Mouse (Mus musculus): ENCODE measurements at regions not wholly inside any gene's neighbourhood (a gene's known extent, or its start where the extent isn't known, plus 50 kb on each side); places are given as distances from the start of the nearest gene placed in this dataset.

- 41% methylated on average over 21 of the region's 21 CpGs for WGBS
- peak overlapping the region; percentile 37 for H3K4me3 ChIP-seq
These were observed 67.9 kb downstream of the Klf5 start for GRCm38 (mm10) chr14:99366281-99366987.

GRCm38 (mm10) chr14:99366996-99367555 is 68.6 kb downstream of the Klf5 start:
- no peak overlapping the region for H3K4me3 ChIP-seq
- H3K9ac ChIP-seq: no peak overlapping the region
- peaks cover 13% of the 10 kb centered on the region for H3K4me1 ChIP-seq (replicated peaks)
- no peaks in the 10 kb centered on the region for H3K27me3 ChIP-seq
- H3K9me3 ChIP-seq (replicated peaks): no peaks in the 10 kb centered on the region
- H3K36me3 ChIP-seq: no peaks in the 10 kb centered on the region
- no peak overlapping the region for H3K27ac ChIP-seq
- WGBS: 51% methylated on average over 11 of the region's 11 CpGs
- ATAC-seq (replicated peaks; ENCODE audit: insufficient number of reproducible peaks, insufficient read depth, low FRiP score, low read depth): no peak
- H3K4me2 ChIP-seq: no peak overlapping the region; the same call in 1 of the 2 replicates

More at GRCm38 (mm10) chr14:99366281-99366987, 67.9 kb downstream of the Klf5 start:
- ATAC-seq (replicated peaks; ENCODE audit: insufficient number of reproducible peaks, insufficient read depth, low FRiP score, low read depth): peak; percentile 53
- peak overlapping the region; percentile 62 for H3K4me2 ChIP-seq
- H3K9me3 ChIP-seq (replicated peaks): no peaks in the 10 kb centered on the region
- no peak overlapping the region for H3K27ac ChIP-seq
- no peak overlapping the region for H3K9ac ChIP-seq
- H3K36me3 ChIP-seq: no peaks in the 10 kb centered on the region
- H3K27me3 ChIP-seq: no peaks in the 10 kb centered on the region
- peaks cover 13% of the 10 kb centered on the region for H3K4me1 ChIP-seq (replicated peaks)

GRCm38 (mm10) chr14:99369366-99369765 is 70.9 kb downstream of the Klf5 start:
- Histone ChIP-seq H3K27me3 (no peaks in the 10 kb centered on the region), H3K9ac (no peak overlapping the region), H3K4me1 (replicated peaks) (peaks cover 13% of the 10 kb centered on the region), H3K27ac (no peak overlapping the region), H3K9me3 (replicated peaks) (no peaks in the 10 kb centered on the region), H3K4me2 (no peak overlapping the region), H3K4me3 (no peak overlapping the region), H3K36me3 (no peaks in the 10 kb centered on the region)
- WGBS: 79% methylated on average over 5 of the region's 5 CpGs
- no peak for ATAC-seq (replicated peaks; ENCODE audit: insufficient number of reproducible peaks, insufficient read depth, low FRiP score, low read depth)

- no peak for ATAC-seq (replicated peaks; ENCODE audit: insufficient number of reproducible peaks, insufficient read depth, low FRiP score, low read depth)
- no peak overlapping the region for H3K4me3 ChIP-seq
These were observed 75.2 kb downstream of the Klf5 start for GRCm38 (mm10) chr14:99373682-99374081.

GRCm38 (mm10) chr14:99375040-99375610 is 76.6 kb downstream of the Klf5 start:
- Histone ChIP-seq H3K4me3 (no peak overlapping the region), H3K27me3 (no peaks in the 10 kb centered on the region), H3K4me2 (no peak overlapping the region), H3K27ac (no peak overlapping the region), H3K4me1 (replicated peaks) (no peaks in the 10 kb centered on the region), H3K36me3 (no peaks in the 10 kb centered on the region), H3K9me3 (replicated peaks) (no peaks in the 10 kb centered on the region), H3K9ac (no peak overlapping the region)
- 56% methylated on average over 5 of the region's 5 CpGs for WGBS
- ATAC-seq (replicated peaks; ENCODE audit: insufficient number of reproducible peaks, insufficient read depth, low FRiP score, low read depth): no peak

More at GRCm38 (mm10) chr14:99373682-99374081, 75.2 kb downstream of the Klf5 start:
- 65% methylated on average over 4 of the region's 4 CpGs for WGBS
- H3K4me1 ChIP-seq (replicated peaks): no peaks in the 10 kb centered on the region
- H3K27ac ChIP-seq: no peak overlapping the region
- H3K27me3 ChIP-seq: no peaks in the 10 kb centered on the region
- no peaks in the 10 kb centered on the region for H3K36me3 ChIP-seq
- H3K4me2 ChIP-seq: no peak overlapping the region
- H3K9ac ChIP-seq: no peak overlapping the region
- no peaks in the 10 kb centered on the region for H3K9me3 ChIP-seq (replicated peaks)

GRCm38 (mm10) chr14:99376652-99377502 is 78.4 kb downstream of the Klf5 start:
- ATAC-seq (replicated peaks; ENCODE audit: insufficient number of reproducible peaks, insufficient read depth, low FRiP score, low read depth): no peak
- H3K4me1 ChIP-seq (replicated peaks): no peaks in the 10 kb centered on the region
- 72% methylated on average over 11 of the region's 11 CpGs for WGBS
- H3K4me3 ChIP-seq: no peak overlapping the region
- no peak overlapping the region for H3K9ac ChIP-seq
- no peaks in the 10 kb centered on the region for H3K9me3 ChIP-seq (replicated peaks)
- no peaks in the 10 kb centered on the region for H3K36me3 ChIP-seq
- no peak overlapping the region for H3K27ac ChIP-seq
- H3K27me3 ChIP-seq: no peaks in the 10 kb centered on the region
- no peak overlapping the region for H3K4me2 ChIP-seq

GRCm38 (mm10) chr14:99381262-99382017 is 82.9 kb downstream of the Klf5 start:
- no peaks in the 10 kb centered on the region for H3K9me3 ChIP-seq (replicated peaks)
- H3K27ac ChIP-seq: no peak overlapping the region
- no peaks in the 10 kb centered on the region for H3K4me1 ChIP-seq (replicated peaks)
- ATAC-seq (replicated peaks; ENCODE audit: insufficient number of reproducible peaks, insufficient read depth, low FRiP score, low read depth): no peak
- 69% methylated on average over 10 of the region's 10 CpGs for WGBS
- no peak overlapping the region for H3K4me3 ChIP-seq
- H3K4me2 ChIP-seq: no peak overlapping the region
- no peaks in the 10 kb centered on the region for H3K36me3 ChIP-seq
- H3K27me3 ChIP-seq: no peaks in the 10 kb centered on the region
- no peak overlapping the region for H3K9ac ChIP-seq

GRCm38 (mm10) chr14:99382051-99382450 is 83.6 kb downstream of the Klf5 start:
- ATAC-seq (replicated peaks; ENCODE audit: insufficient number of reproducible peaks, insufficient read depth, low FRiP score, low read depth): no peak
- H3K36me3 ChIP-seq: no peaks in the 10 kb centered on the region
- WGBS: 71% methylated on average over 5 of the region's 5 CpGs

GRCm38 (mm10) chr14:99383170-99383569 is 84.7 kb downstream of the Klf5 start:
- Histone ChIP-seq H3K27me3 (no peaks in the 10 kb centered on the region), H3K9ac (no peak overlapping the region), H3K27ac (no peak overlapping the region), H3K4me2 (no peak overlapping the region), H3K9me3 (replicated peaks) (no peaks in the 10 kb centered on the region), H3K4me3 (no peak overlapping the region), H3K4me1 (replicated peaks) (no peaks in the 10 kb centered on the region), H3K36me3 (no peaks in the 10 kb centered on the region)
- ATAC-seq (replicated peaks; ENCODE audit: insufficient number of reproducible peaks, insufficient read depth, low FRiP score, low read depth): no peak
- 87% methylated on average over 6 of the region's 6 CpGs for WGBS

More at GRCm38 (mm10) chr14:99382051-99382450, 83.6 kb downstream of the Klf5 start:
- Histone ChIP-seq H3K27ac (no peak overlapping the region), H3K9ac (no peak overlapping the region), H3K4me1 (replicated peaks) (no peaks in the 10 kb centered on the region), H3K9me3 (replicated peaks) (no peaks in the 10 kb centered on the region), H3K4me2 (no peak overlapping the region), H3K4me3 (no peak overlapping the region), H3K27me3 (no peaks in the 10 kb centered on the region)

GRCm38 (mm10) chr14:99387581-99387980 is 89.1 kb downstream of the Klf5 start:
- H3K9me3 ChIP-seq (replicated peaks): no peaks in the 10 kb centered on the region
- no peak overlapping the region for H3K4me2 ChIP-seq
- H3K4me3 ChIP-seq: no peak overlapping the region
- no peak for ATAC-seq (replicated peaks; ENCODE audit: insufficient number of reproducible peaks, insufficient read depth, low FRiP score, low read depth)
- H3K36me3 ChIP-seq: no peaks in the 10 kb centered on the region
- 89% methylated on average over 6 of the region's 6 CpGs for WGBS
- H3K27ac ChIP-seq: no peak overlapping the region
- no peaks in the 10 kb centered on the region for H3K4me1 ChIP-seq (replicated peaks)
- no peaks in the 10 kb centered on the region for H3K27me3 ChIP-seq
- H3K9ac ChIP-seq: no peak overlapping the region

GRCm38 (mm10) chr14:99389306-99389705 is 90.8 kb downstream of the Klf5 start:
- no peaks in the 10 kb centered on the region for H3K36me3 ChIP-seq
- no peak overlapping the region for H3K4me2 ChIP-seq
- no peak overlapping the region for H3K27ac ChIP-seq
- no peak overlapping the region for H3K9ac ChIP-seq
- no peak overlapping the region for H3K4me3 ChIP-seq
- no peaks in the 10 kb centered on the region for H3K4me1 ChIP-seq (replicated peaks)
- H3K27me3 ChIP-seq: no peaks in the 10 kb centered on the region
- WGBS: 85% methylated on average over 5 of the region's 5 CpGs
- H3K9me3 ChIP-seq (replicated peaks): no peaks in the 10 kb centered on the region
- ATAC-seq (replicated peaks; ENCODE audit: insufficient number of reproducible peaks, insufficient read depth, low FRiP score, low read depth): no peak

Data from heart, embryonic 15.5 days (tissue).